22 mouse cellular contexts compared by ENCODE assay signal in the genomic region with DNA sequence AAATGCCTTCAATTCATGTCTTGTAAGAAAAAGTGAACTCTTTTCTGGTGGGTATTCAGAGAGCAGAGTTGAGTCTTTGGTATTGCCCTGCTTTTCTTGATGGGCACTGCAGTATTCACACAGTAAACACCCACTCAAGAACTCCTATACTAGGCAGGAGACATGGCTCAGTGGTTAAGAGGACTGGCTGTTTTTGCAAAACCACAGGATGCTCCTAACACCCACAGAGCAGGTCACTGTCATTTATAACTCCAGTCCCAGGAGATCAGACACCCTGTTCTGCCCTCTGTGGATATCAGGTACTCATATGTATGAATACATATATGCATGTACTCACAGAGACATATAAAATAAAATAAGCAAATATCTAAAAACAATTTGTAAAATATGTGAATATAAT.
DNase-seq lines count a peak whose midpoint lies in the region; ATAC-seq and TF ChIP-seq lines count a peak whose summit lies in the region.
"Had no signal": no experiment of that assay in that cellular context is flagged by ENCODE, and none has a peak within 500 bp of the region (broad histone marks: within the 10 kb centered on the region; RNA-seq: fewer than 3 reads in every experiment).

No protein-coding gene starts in this region.

- no peak overlapping the region for H3K27ac ChIP-seq in lung, postnatal 0 days (ENCODE audit: low read length)
- H3K27ac ChIP-seq: embryonic facial prominence, embryonic 13.5 days; embryonic facial prominence, embryonic 15.5 days; forebrain, embryonic 10.5 days; forebrain, embryonic 12.5 days had no signal

- peak; percentile 2 for DNase-seq in lung, postnatal 25 days (ENCODE audit: low spot score)
- DNase-seq in lung, postnatal 0 days (ENCODE audit: low spot score): no peak
- peak; percentile 23 to 24 for DNase-seq in B cell, adult 2 months
- peak; percentile 51 for DNase-seq in splenic B cell, adult 2 months (ENCODE audit: low read depth, low spot score)
- no peak for DNase-seq in kidney, postnatal 4 days
- DNase-seq: adrenal gland, adult 2 months; adrenal gland, postnatal 10 days; adrenal gland, postnatal 25 days; cerebellum, adult 11 months; cerebellum, adult 18-20 months; cerebellum, adult 8-10 months; cerebellum, adult 9-11 months; cerebellum, postnatal 14 days; cerebellum, postnatal 36 days; embryo, embryonic 11 days had no signal

- TF ChIP-seq CTCF in lung, postnatal 0 days (IDR thresholded peaks at IDR 0.05): no peak

- H3K4me2 ChIP-seq in lung, postnatal 0 days (replicated peaks; ENCODE audit: low read depth, low read length): no peak overlapping the region
- H3K4me2 ChIP-seq: embryonic facial prominence, embryonic 13.5 days; embryonic facial prominence, embryonic 15.5 days; forebrain, embryonic 12.5 days had no signal

- H3K9ac ChIP-seq in lung, postnatal 0 days (replicated peaks; ENCODE audit: low read depth): no peak overlapping the region
- H3K9ac ChIP-seq: embryonic facial prominence, embryonic 13.5 days; embryonic facial prominence, embryonic 15.5 days; forebrain, embryonic 12.5 days had no signal

- H3K9me3 ChIP-seq in lung, postnatal 0 days (ENCODE audit: low read length): no peaks in the 10 kb centered on the region
- H3K9me3 ChIP-seq: embryonic facial prominence, embryonic 13.5 days; embryonic facial prominence, embryonic 15.5 days; forebrain, embryonic 10.5 days; forebrain, embryonic 12.5 days had no signal

- ATAC-seq in lung, postnatal 0 days: no peak
- ATAC-seq: forebrain, embryonic 14.5 days; forebrain, embryonic 16.5 days had no signal

- H3K4me1 ChIP-seq in lung, postnatal 0 days (ENCODE audit: insufficient read depth, low read depth, low read length): no peaks in the 10 kb centered on the region
- H3K4me1 ChIP-seq: embryonic facial prominence, embryonic 13.5 days; embryonic facial prominence, embryonic 15.5 days; forebrain, embryonic 10.5 days; forebrain, embryonic 12.5 days had no signal

- no peaks in the 10 kb centered on the region for H3K27me3 ChIP-seq in lung, postnatal 0 days (replicated peaks; ENCODE audit: insufficient read depth, low read length)
- H3K27me3 ChIP-seq in splenic B cell, adult 2 months (ENCODE audit: control insufficient read depth, insufficient read depth, low read length, poor library complexity, severe bottlenecking): no peaks in the 10 kb centered on the region
- H3K27me3 ChIP-seq: embryonic facial prominence, embryonic 13.5 days; embryonic facial prominence, embryonic 15.5 days; forebrain, embryonic 12.5 days had no signal

- H3K36me3 ChIP-seq in lung, postnatal 0 days (ENCODE audit: insufficient read depth, low read length): no peaks in the 10 kb centered on the region
- H3K36me3 ChIP-seq in splenic B cell, adult 2 months (ENCODE audit: control insufficient read depth, insufficient read depth, low read length, poor library complexity, severe bottlenecking): no peaks in the 10 kb centered on the region
- H3K36me3 ChIP-seq: embryonic facial prominence, embryonic 13.5 days; embryonic facial prominence, embryonic 15.5 days; forebrain, embryonic 10.5 days; forebrain, embryonic 12.5 days had no signal

- TF ChIP-seq EP300 in lung, postnatal 0 days (IDR thresholded peaks at IDR 0.05): no peak

- no peak overlapping the region for H3K4me3 ChIP-seq in lung, postnatal 0 days (ENCODE audit: low read depth, low read length)
- H3K4me3 ChIP-seq: embryonic facial prominence, embryonic 13.5 days; embryonic facial prominence, embryonic 15.5 days; erythroblast, embryonic 14.5 days; forebrain, embryonic 10.5 days; forebrain, embryonic 12.5 days had no signal

Comparison
In these comparisons a context has a peak if more than half of its experiments do, and no peak if none do; other contexts are left out.
1. DNase-seq: peak in lung, postnatal 25 days (single experiment), B cell, adult 2 months (2 of 2) and splenic B cell, adult 2 months (single experiment); none in lung, postnatal 0 days (single experiment) and kidney, postnatal 4 days (0 of 2).